Mouse (Mus musculus) MEL (cell line): ENCODE results near the gene 2810021J22Rik. TPM values are rescaled to one million over a fixed set of nuclear protein-coding genes. Genes with fewer than 3 reads are reported as not detected.
A peak's percentile ranks its signal among the peaks of the same experiment; 100 is the strongest.

ENCODE experiments used
- DNase-seq: peaks from one replicate; pipeline ENCODE4 v3.0.0; 2011; ENCODE audit warnings: low read depth, low spot score
- H3K27ac ChIP-seq: 2 replicates; pipeline ENCODE4 v1.5.1; 2012; ENCODE audit warnings: low read depth, mild to moderate bottlenecking, control low read depth, low read length, moderate library complexity; ENCODE audit not compliant: control insufficient read depth
- H3K27me3 ChIP-seq, 2 experiments: fragments of 150-350 bp in 1 of 2; sonication (generic) in 1 of 2; 2 replicates each; pipeline ENCODE4 v1.6.1; 2012; ENCODE audit warnings: low read length in 2 of 2, mild to moderate bottlenecking in 2 of 2, improper control_type of control experiment in 1 of 2, moderate library complexity in 1 of 2; ENCODE audit not compliant: insufficient read depth in 2 of 2, control insufficient read depth in 1 of 2
- H3K36me3 ChIP-seq, 2 experiments: 2 replicates each; pipeline ENCODE4 v1.6.1; 2012 to 2014; ENCODE audit warnings: low read length in 2 of 2, improper control_type of control experiment in 1 of 2, inconsistent platforms in 1 of 2, mild to moderate bottlenecking in 1 of 2; ENCODE audit not compliant: insufficient read depth in 2 of 2, control insufficient read depth in 1 of 2
- H3K4me1 ChIP-seq, 2 experiments: fragments of 150-350 bp in 1 of 2; sonication (generic) in 1 of 2; 2 replicates each; pipeline ENCODE4 v1.6.1; 2012; ENCODE audit warnings: low read length in 2 of 2, improper control_type of control experiment in 1 of 2, mild to moderate bottlenecking in 1 of 2; ENCODE audit not compliant: insufficient read depth in 2 of 2, control insufficient read depth in 1 of 2
- H3K4me3 ChIP-seq, 2 experiments: fragments of 150-350 bp in 1 of 2; sonication (generic) in 1 of 2; 2 replicates each; pipeline ENCODE4 v1.5.1; 2012; ENCODE audit warnings: low read depth in 2 of 2, low read length in 2 of 2, mild to moderate bottlenecking in 2 of 2, moderate library complexity in 2 of 2, control low read depth in 1 of 2, improper control_type of control experiment in 1 of 2; ENCODE audit not compliant: control insufficient read depth in 1 of 2, insufficient read depth in 1 of 2
- H3K79me2 ChIP-seq: 2 replicates; pipeline ENCODE4 v1.6.1; 2012; ENCODE audit warnings: mild to moderate bottlenecking, low read length, moderate library complexity; ENCODE audit not compliant: control insufficient read depth, poor library complexity, insufficient read depth
- H3K9ac ChIP-seq: 2 replicates; pipeline ENCODE4 v1.6.1; 2012; ENCODE audit warnings: low read depth, mild to moderate bottlenecking, control low read depth, low read length, moderate library complexity; ENCODE audit not compliant: control insufficient read depth, poor library complexity, severe bottlenecking
- H3K9me3 ChIP-seq: fragments of 150-350 bp; sonication (generic); replicated peaks from 2 replicates; pipeline ENCODE4 v1.6.1; 2012; ENCODE audit warnings: mild to moderate bottlenecking, low read length, improper control_type of control experiment, moderate library complexity; ENCODE audit not compliant: insufficient read depth
- CHD1 ChIP-seq: IDR thresholded peaks from 2 replicates; pipeline ENCODE4 v1.6.1; 2012; ENCODE audit warnings: low read depth, mild to moderate bottlenecking, inconsistent platforms, low read length, improper control_type of control experiment
- CTCF ChIP-seq, 3 experiments: IDR thresholded peaks in 2 of 3; conservative IDR thresholded peaks in 1 of 3; 2 replicates each; pipeline ENCODE4 v1.5.1; 2011 to 2012; ENCODE audit warnings: low read length in 3 of 3, low read depth in 2 of 3, mild to moderate bottlenecking in 2 of 3, improper control_type of control experiment in 1 of 3, inconsistent platforms in 1 of 3, mixed read lengths in 1 of 3, moderate library complexity in 1 of 3; ENCODE audit not compliant: control insufficient read depth in 1 of 3, insufficient read depth in 1 of 3, poor library complexity in 1 of 3, severe bottlenecking in 1 of 3
- E2F4 ChIP-seq: IDR thresholded peaks from 2 replicates; pipeline ENCODE4 v1.6.1; 2011; ENCODE audit warnings: low read depth, low read length, improper control_type of control experiment, borderline replicate concordance
- EP300 ChIP-seq, 2 experiments: IDR thresholded peaks; 2 replicates each; pipeline ENCODE4 v1.6.1; 2011; ENCODE audit warnings: improper control_type of control experiment in 2 of 2, low read length in 2 of 2, low read depth in 1 of 2, mild to moderate bottlenecking in 1 of 2
- ETS1 ChIP-seq: IDR thresholded peaks from 2 replicates; pipeline ENCODE4 v1.6.1; 2012; ENCODE audit warnings: low read depth, mild to moderate bottlenecking, inconsistent platforms, low read length, improper control_type of control experiment, moderate library complexity
- JUND ChIP-seq: IDR thresholded peaks from 2 replicates; pipeline ENCODE4 v1.6.1; 2011; ENCODE audit warnings: low read depth, mild to moderate bottlenecking, improper control_type of control experiment, low read length
- KAT2A ChIP-seq: conservative IDR thresholded peaks from 2 replicates; pipeline ENCODE4 v1.6.1; 2012; ENCODE audit warnings: low read depth, low read length, improper control_type of control experiment, inconsistent platforms
- MAFK ChIP-seq: IDR thresholded peaks from 2 replicates; pipeline ENCODE4 v1.6.1; 2011; ENCODE audit warnings: low read depth, mild to moderate bottlenecking, low read length, improper control_type of control experiment, borderline replicate concordance
- MAZ ChIP-seq: IDR thresholded peaks from 2 replicates; pipeline ENCODE4 v1.6.1; 2012; ENCODE audit warnings: low read depth, mild to moderate bottlenecking, inconsistent platforms, low read length, improper control_type of control experiment
- MEF2A ChIP-seq: IDR thresholded peaks from 2 replicates; pipeline ENCODE4 v1.6.1; 2014; ENCODE audit warnings: low read depth, mild to moderate bottlenecking, inconsistent platforms, low read length, improper control_type of control experiment; ENCODE audit not compliant: poor library complexity, insufficient replicate concordance, severe bottlenecking; ENCODE audit errors: extremely low read depth
- MYB ChIP-seq: IDR thresholded peaks from 2 replicates; pipeline ENCODE4 v1.6.1; 2011; ENCODE audit warnings: mild to moderate bottlenecking, low read depth, low read length, improper control_type of control experiment
- NELFE ChIP-seq: IDR thresholded peaks from 2 replicates; pipeline ENCODE4 v1.6.1; 2011; ENCODE audit warnings: low read depth, low read length, improper control_type of control experiment
- POLR2AphosphoS2 ChIP-seq: IDR thresholded peaks from 2 replicates; pipeline ENCODE4 v1.6.1; 2011; ENCODE audit warnings: low read length, improper control_type of control experiment
- RAD21 ChIP-seq: IDR thresholded peaks from 2 replicates; pipeline ENCODE4 v1.6.1; 2011; ENCODE audit warnings: mild to moderate bottlenecking, low read depth, low read length, improper control_type of control experiment
- SIN3A ChIP-seq: IDR thresholded peaks from 2 replicates; pipeline ENCODE4 v1.6.1; 2012; ENCODE audit warnings: low read length, improper control_type of control experiment, inconsistent platforms
- SMC3 ChIP-seq: IDR thresholded peaks from 2 replicates; pipeline ENCODE4 v1.6.1; 2011; ENCODE audit warnings: low read depth, low read length, improper control_type of control experiment
- TAL1 ChIP-seq: IDR thresholded peaks from 2 replicates; pipeline ENCODE4 v1.6.1; 2012; ENCODE audit warnings: mild to moderate bottlenecking, inconsistent platforms, low read length, moderate library complexity, mixed read lengths
- TCF12 ChIP-seq: IDR thresholded peaks from 2 replicates; pipeline ENCODE4 v1.6.1; 2014; ENCODE audit warnings: low read depth, mild to moderate bottlenecking, inconsistent platforms, low read length, improper control_type of control experiment, moderate library complexity
- USF1 ChIP-seq: IDR thresholded peaks from 2 replicates; pipeline ENCODE4 v1.6.1; 2014; ENCODE audit warnings: low read depth, mild to moderate bottlenecking, inconsistent platforms, low read length, improper control_type of control experiment, moderate library complexity
- USF2 ChIP-seq, 2 experiments: IDR thresholded peaks; 2 replicates each; pipeline ENCODE4 v1.6.1; 2011 to 2012; ENCODE audit warnings: improper control_type of control experiment in 2 of 2, low read length in 2 of 2, borderline replicate concordance in 1 of 2, inconsistent platforms in 1 of 2, low read depth in 1 of 2, mild to moderate bottlenecking in 1 of 2; ENCODE audit not compliant: insufficient read depth in 1 of 2
- ZC3H11A ChIP-seq: IDR thresholded peaks from 2 replicates; pipeline ENCODE4 v1.6.1; 2012; ENCODE audit warnings: low read depth, mild to moderate bottlenecking, inconsistent platforms, low read length, improper control_type of control experiment
- ZKSCAN1 ChIP-seq: IDR thresholded peaks from 2 replicates; pipeline ENCODE4 v1.6.1; 2012; ENCODE audit warnings: low read depth, mild to moderate bottlenecking, inconsistent platforms, low read length, improper control_type of control experiment, moderate library complexity
- ZMIZ1 ChIP-seq: IDR thresholded peaks from 2 replicates; pipeline ENCODE4 v1.6.1; 2012; ENCODE audit warnings: low read depth, mild to moderate bottlenecking, inconsistent platforms, low read length, improper control_type of control experiment, moderate library complexity
- polyA plus RNA-seq, 2 experiments: library from polyadenylated mRNA; stranded (reverse) in 1 of 2; unstranded in 1 of 2; fragments of >175 nt in 1 of 2; fragments of >200 nt in 1 of 2; gene quantifications; 2 replicates each; pipeline versions ENCODE4 v1.2.1 to v1.2.4; 2012; ENCODE audit warnings: low replicate concordance in 2 of 2, low read depth in 1 of 2; ENCODE audit not compliant: insufficient read length in 2 of 2, insufficient read depth in 1 of 2, missing spikeins in 1 of 2
- total RNA-seq: library from RNA; depleted of rRNA; stranded (reverse); fragments of 300-350 nt; gene quantifications from 2 replicates; pipeline ENCODE4 v1.2.3, GENCODE M21; 2012

The 2810021J22Rik gene
- total and polyA plus RNA-seq, 3 experiments, result 5.8 to 6.2 TPM; not detected in 1

DNA sequence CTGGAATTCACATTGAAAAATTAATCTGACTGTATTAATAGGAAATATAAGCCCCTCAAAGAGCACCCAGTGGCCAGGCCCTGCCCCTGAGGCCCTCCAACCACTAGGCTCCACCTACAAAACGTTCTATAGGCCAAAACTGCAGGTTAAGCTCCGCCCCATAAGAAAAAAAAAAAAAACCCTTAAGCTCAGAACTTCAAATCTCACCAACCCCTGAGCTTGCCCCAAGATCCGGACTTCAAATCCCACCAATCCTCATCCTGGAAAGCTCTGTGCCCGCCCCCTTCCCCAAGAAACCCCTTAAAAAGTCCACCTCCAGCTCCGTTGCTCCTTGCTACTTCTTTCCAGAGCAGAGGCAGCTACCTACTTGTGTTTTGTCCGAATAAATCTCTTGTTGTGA lies 37.8 kb downstream of the 2810021J22Rik start (continued):
- TF ChIP-seq TCF12 (no peak), ZKSCAN1 (0 out of 2 replicates have a peak, but pooled peaks have one; percentile 25), SMC3 (no peak), ZC3H11A (no peak), POLR2AphosphoS2 (no peak), ZMIZ1 (0 out of 2 replicates have a peak, but pooled peaks have one; percentile 27)

DNA sequence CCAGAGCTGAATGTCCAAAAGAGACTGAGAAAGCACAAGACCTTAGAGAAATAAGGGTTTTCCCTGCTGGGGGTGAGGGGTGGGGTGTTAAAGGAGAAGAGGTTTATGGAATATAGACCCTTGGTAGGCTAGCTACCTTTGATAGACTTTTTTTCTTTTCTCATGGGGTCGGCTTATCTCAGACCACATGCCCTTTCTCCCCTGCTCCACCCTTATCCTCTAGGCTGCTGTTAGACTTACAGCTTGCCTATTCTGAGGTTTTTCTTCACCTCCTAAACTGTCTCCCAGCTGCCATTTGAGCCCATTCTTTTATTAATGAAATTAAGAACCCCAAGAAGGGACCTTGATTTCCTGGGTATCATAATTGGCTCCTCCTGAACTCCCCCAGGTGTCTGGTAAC lies 46.8 kb downstream of the 2810021J22Rik start:
- H3K27me3 ChIP-seq, result no peaks in the 10 kb centered on the region; a peak in 1 of 4 replicates
- TF ChIP-seq ZC3H11A (no peak), E2F4 (no peak), MYB (no peak), SMC3 (no peak), CTCF (IDR thresholded peaks at IDR 0.05 in 2 of 3, conservative IDR thresholded peaks at IDR 0.05 in 1 of 3; ENCODE audit: control insufficient read depth in 1 of 3, insufficient read depth in 1 of 3, low read depth in 2 of 3, low read length in 3 of 3, poor library complexity in 1 of 3, severe bottlenecking in 1 of 3) (no peak), ETS1 (no peak), JUND (no peak), NELFE (no peak), MAFK (no peak), MEF2A (no peak), KAT2A (no peak), RAD21 (no peak), TAL1 (no peak), POLR2AphosphoS2 (no peak), SIN3A (no peak), USF1 (no peak), CHD1 (no peak), USF2 (IDR thresholded peaks at IDR 0.05; ENCODE audit: borderline replicate concordance in 1 of 2, insufficient read depth in 1 of 2, low read depth in 1 of 2, low read length in 2 of 2) (no peak), EP300 (IDR thresholded peaks at IDR 0.05; ENCODE audit: low read depth in 1 of 2, low read length in 2 of 2) (no peak), MAZ (no peak)
- no peak overlapping the region; the same call in 1 of the 2 replicates for H3K9ac ChIP-seq
- peaks cover 8 to 24% of the 10 kb centered on the region in 2 experiments for H3K4me1 ChIP-seq
- no peak overlapping the region for H3K4me3 ChIP-seq
- H3K36me3 ChIP-seq, result peaks cover 0 to 16% of the 10 kb centered on the region in 2 experiments; a peak in 2 of 4 replicates
- no peaks in the 10 kb centered on the region for H3K79me2 ChIP-seq
- no peaks in the 10 kb centered on the region for H3K9me3 ChIP-seq
- no peak for DNase-seq
- H3K27ac ChIP-seq, result no peak overlapping the region
